In the genomic region with DNA sequence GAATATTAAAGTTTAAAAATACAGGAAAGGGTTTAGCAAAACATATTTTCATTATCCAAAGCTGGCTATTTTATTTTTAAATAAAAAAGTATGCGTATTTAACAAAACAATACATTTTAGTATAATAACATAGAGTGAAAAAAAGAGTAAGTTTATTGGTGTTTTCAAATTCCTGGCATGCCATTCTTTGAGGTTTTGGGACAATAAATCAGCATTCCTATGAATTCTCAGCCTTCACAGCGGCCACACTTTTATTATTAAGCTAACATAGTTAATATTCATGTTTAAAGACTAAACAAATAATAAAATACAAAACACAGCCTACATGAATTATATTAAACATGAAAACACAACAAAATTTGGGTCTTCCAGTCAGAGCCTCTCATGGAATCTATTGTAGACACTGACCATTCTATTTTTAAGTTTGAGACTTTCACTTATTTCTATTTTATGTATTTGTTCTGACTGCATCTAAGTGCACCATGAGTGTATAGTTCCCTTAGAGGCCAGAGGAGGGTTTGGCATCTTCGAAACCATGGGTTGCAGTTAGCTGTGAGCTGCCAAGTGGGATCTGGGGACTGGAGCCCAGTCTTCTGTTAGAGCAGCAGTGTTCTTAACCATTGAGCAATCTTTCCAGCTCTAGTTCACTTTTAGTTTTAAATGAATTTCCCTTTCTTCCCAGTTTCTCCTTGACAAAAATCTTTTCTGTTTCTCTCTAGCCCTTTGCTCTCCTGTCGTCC, we compare ENCODE assay signal across 32 mouse cellular contexts. TPM values are rescaled to one million over a fixed set of nuclear protein-coding genes. Genes with fewer than 3 reads are reported as not detected.
"Had no signal": no experiment of that assay in that cellular context is flagged by ENCODE, and none has a peak within 500 bp of the region (broad histone marks: within the 10 kb centered on the region; RNA-seq: fewer than 3 reads in every experiment).

No protein-coding gene starts in this region.

- H3K27me3 ChIP-seq: heart, embryonic 13.5 days; heart, embryonic 15.5 days; hindbrain, embryonic 13.5 days; hindbrain, embryonic 15.5 days; limb, embryonic 13.5 days; limb, embryonic 15.5 days; liver, embryonic 12.5 days had no signal

- H3K9me3 ChIP-seq: heart, embryonic 13.5 days; heart, embryonic 15.5 days; hindbrain, embryonic 13.5 days; hindbrain, embryonic 15.5 days; limb, embryonic 13.5 days; limb, embryonic 15.5 days; liver, embryonic 12.5 days had no signal

- H3K36me3 ChIP-seq: heart, embryonic 13.5 days; heart, embryonic 15.5 days; hindbrain, embryonic 13.5 days; hindbrain, embryonic 15.5 days; limb, embryonic 13.5 days; limb, embryonic 15.5 days; liver, embryonic 12.5 days had no signal

- DNase-seq: gastrocnemius, adult 2 months; gastrocnemius, postnatal 10 days; gastrocnemius, postnatal 25 days; heart, adult 2 months; heart, postnatal 14 days; heart, postnatal 36 days; kidney, adult 11 months; kidney, adult 2 months; kidney, adult 9 months; kidney, postnatal 14 days; kidney, postnatal 36 days; layer of hippocampus, adult 9-11 months; left cerebral cortex, postnatal 4 days had no signal

- H3K27ac ChIP-seq: gastrocnemius, adult 2 months; heart, adult 2 months; heart, embryonic 13.5 days; heart, embryonic 15.5 days; hindbrain, embryonic 13.5 days; hindbrain, embryonic 15.5 days; hindbrain, postnatal 0 days; left cerebral cortex, adult 2 months; limb, embryonic 13.5 days; limb, embryonic 15.5 days; liver, embryonic 12.5 days; liver, embryonic 14.5 days had no signal

- ATAC-seq: hindbrain, postnatal 0 days; intestine, embryonic 16.5 days; liver, embryonic 12.5 days had no signal

- H3K4me2 ChIP-seq: heart, embryonic 11.5 days; heart, embryonic 13.5 days; heart, embryonic 15.5 days; hindbrain, embryonic 13.5 days; hindbrain, embryonic 15.5 days; limb, embryonic 13.5 days; limb, embryonic 15.5 days; liver, embryonic 12.5 days had no signal

- H3K4me3 ChIP-seq: gastrocnemius, adult 2 months; heart, adult 2 months; heart, embryonic 13.5 days; heart, embryonic 15.5 days; hindbrain, embryonic 13.5 days; hindbrain, embryonic 15.5 days; left cerebral cortex, adult 2 months; limb, embryonic 13.5 days; limb, embryonic 15.5 days; liver, embryonic 12.5 days had no signal

- H3K4me1 ChIP-seq: heart, embryonic 13.5 days; heart, embryonic 15.5 days; hindbrain, embryonic 13.5 days; hindbrain, embryonic 15.5 days; limb, embryonic 15.5 days; liver, embryonic 12.5 days had no signal

- H3K9ac ChIP-seq: heart, embryonic 13.5 days; heart, embryonic 15.5 days; hindbrain, embryonic 13.5 days; hindbrain, embryonic 15.5 days; limb, embryonic 13.5 days; limb, embryonic 15.5 days; liver, embryonic 12.5 days; liver, embryonic 14.5 days had no signal

RNA-seq across cellular contexts. Expression of a gene that starts 2.8 kb away (rescaled TPM):
- total RNA-seq: gastrocnemius, adult 2 months; gastrocnemius, postnatal 10 days; gastrocnemius, postnatal 25 days; gastrocnemius, postnatal 4 days; granulocyte monocyte progenitor cell, adult 5-6 weeks; heart, adult 2 months; heart, postnatal 36 days; hindbrain, postnatal 0 days; layer of hippocampus, adult 18-20 months; layer of hippocampus, adult 8-10 months; layer of hippocampus, postnatal 25 days; left cerebral cortex, adult 2 months; left cerebral cortex, postnatal 14 days; left cerebral cortex, postnatal 4 days had no signal
- polyA plus RNA-seq: hindbrain, embryonic 11.5 days; hindbrain, embryonic 15.5 days had no signal
